Mouse (Mus musculus) E14TG2a.4 (cell line): ENCODE data around the gene Usp7.

Experiments used
- CTCF ChIP-seq: conservative IDR thresholded peaks from 2 replicates; pipeline ENCODE4 v1.5.1; 2014; ENCODE audit warnings: low read length
- NANOG ChIP-seq: IDR thresholded peaks from 2 replicates; pipeline ENCODE4 v1.6.1; 2014; ENCODE audit warnings: borderline replicate concordance, low read length, mixed read lengths
- POU5F1 ChIP-seq: IDR thresholded peaks from 2 replicates; pipeline ENCODE4 v1.6.1; 2014; ENCODE audit warnings: low read length, borderline replicate concordance

GRCm38 (mm10) chr16:8822586-8822985 is 30.5 kb upstream of the Usp7 start:
- TF ChIP-seq CTCF (no peak), NANOG (no peak), POU5F1 (no peak)
